Mouse (Mus musculus) spleen, postnatal 10 days (tissue): Measurements from ENCODE around the gene Kcnn4.

ENCODE experiments used
- DNase-seq, 2 experiments: peaks; one replicate each; pipeline ENCODE4 v3.0.0; 2021 to 2022; ENCODE audit warnings: low spot score in 2 of 2

Kcnn4 gene

DNA sequence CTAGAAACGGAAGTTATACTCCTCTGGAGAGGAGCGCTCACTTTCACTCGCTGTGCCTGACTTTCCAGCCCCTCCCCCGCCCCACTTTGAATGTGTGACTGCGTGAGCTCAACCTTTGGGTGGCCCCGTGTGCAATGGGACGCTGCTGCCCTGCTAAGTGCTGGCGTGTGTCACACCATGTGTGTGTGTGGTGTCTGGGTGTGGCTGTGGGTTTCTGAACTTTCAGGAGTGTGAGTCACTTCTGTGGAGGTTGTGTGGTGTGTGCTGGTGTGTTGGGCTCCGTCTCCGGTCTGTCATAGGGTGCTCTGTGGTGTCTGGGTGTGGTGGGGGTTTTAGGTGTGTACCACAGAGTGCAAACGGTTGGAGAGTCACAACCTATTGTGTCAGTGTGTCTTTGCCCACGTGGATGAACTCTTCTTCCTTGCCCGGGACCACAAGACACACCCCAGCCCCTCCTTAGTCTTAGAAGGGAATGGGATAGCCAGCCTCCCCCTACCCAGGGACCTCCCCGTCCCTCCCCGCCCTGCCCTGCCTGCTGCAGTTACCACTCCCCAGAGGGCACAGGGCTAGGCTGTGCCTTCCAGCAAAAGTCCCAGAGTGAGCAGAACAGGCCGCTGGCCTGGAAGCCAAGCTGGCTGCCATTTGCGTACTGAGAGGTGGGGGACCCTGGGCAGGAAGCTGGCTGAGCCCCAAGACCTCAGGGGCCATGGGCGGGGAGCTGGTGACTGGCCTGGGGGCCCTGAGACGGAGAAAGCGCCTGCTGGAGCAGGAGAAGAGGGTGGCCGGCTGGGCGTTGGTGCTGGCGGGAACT lies at the start of gene Kcnn4:
TSS of gene Kcnn4 (plus strand) at position 533 of the 811 bp plus-strand sequence.
- peak; percentile 73 to 81 for DNase-seq

DNA sequence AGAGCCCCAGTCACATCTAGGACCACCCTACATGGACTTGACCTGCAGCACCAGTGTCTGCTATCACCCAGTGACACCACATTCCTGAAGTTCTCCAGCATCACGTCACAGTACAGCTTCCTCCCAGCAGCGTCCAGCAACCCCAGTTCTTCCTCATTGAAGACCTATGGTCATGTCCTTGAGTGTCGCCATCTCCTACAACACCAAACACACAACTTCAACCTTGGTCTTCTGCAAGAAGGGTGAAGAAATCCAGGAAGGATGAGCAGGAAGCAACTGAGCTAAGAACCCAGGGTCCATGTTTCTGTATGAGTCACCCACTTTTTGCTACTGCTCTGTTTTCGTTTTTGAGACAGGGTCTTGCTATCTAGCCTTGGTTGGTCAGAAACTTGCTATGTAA lies 47.5 kb upstream of the Kcnn4 start:
- no peak for DNase-seq

DNA sequence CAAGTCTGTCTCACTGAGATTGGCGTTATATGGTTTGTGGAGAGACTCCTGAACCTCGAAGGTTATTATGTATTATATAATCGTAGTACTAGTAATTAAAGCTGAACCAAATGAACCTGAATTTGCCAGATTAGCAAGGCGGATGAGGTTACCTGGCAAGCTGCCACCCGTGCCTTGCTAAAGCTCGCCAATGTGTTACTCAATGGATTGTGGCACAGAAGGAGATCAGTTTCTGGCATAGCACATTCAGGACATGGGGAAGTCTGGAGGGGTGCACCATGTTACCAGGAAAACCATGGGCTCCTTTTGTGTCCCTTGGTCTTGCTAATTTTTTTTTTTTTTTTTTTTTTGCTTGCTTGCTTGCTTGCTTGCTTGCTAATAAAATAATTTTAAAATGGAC lies 44.9 kb upstream of the Kcnn4 start:
- DNase-seq: no peak

DNA sequence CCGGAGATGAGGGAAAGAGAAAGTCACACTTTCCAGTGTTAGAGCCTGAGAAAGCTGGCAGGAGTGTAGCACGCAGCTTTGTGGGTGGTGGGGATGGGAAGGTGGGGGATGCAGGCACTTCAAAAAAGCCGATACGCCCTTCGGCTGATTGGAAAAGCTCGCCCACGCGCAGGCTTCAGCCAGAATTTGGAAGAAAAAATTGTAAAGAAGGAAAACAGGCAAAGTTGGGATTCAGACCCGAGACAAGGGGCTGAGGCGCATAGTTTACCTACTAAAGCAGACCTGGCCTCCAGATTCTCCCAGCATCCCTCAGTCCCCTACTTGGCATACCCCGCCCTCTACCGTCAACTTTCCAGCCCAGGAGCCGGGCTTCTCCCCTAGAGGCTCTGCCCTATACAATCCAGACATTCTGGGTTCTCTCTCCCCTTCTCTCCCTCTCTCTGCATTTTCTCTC lies 44.4 kb upstream of the Kcnn4 start:
- DNase-seq: no peak

DNA sequence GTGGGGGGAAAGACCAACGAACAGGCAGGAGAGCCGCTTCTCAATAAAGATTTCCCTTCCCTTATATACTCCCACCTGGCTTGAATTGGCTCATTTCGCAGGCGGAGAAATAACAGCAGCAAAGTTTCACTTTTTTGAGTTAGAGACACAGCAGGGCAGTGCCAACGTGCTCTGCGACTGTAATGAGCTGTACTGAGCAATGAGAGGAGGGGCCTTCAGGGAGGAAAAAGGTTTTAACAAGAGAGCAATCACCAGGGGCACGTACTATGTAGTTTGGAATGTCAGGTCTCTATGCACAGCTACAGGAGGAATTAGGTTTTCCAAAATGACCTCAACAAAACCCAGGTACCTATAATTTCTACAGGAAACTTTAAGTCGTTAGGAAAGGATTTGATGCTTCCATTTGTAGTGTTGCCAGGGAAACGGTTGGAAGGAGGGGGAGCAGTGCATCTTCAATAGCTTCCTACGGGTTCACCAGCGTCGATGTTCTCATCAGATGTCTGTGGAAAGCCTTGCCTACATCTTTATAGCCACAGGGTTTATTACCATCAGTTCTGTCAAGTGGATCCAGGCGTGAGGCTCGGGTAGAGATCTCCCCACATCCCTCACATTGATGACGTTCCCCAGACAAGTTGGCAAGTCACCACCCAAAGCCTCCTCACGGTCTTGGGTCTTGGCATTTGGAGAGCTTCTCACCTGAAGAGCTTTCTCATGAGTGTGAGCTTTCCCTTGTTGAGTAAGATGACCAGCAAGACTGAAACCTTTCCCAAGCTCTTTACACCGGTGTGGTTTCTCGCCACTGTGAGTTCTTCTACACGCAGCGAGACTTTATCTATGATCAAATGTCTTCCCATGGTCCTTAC lies 43.6 kb upstream of the Kcnn4 start:
- no peak for DNase-seq

DNA sequence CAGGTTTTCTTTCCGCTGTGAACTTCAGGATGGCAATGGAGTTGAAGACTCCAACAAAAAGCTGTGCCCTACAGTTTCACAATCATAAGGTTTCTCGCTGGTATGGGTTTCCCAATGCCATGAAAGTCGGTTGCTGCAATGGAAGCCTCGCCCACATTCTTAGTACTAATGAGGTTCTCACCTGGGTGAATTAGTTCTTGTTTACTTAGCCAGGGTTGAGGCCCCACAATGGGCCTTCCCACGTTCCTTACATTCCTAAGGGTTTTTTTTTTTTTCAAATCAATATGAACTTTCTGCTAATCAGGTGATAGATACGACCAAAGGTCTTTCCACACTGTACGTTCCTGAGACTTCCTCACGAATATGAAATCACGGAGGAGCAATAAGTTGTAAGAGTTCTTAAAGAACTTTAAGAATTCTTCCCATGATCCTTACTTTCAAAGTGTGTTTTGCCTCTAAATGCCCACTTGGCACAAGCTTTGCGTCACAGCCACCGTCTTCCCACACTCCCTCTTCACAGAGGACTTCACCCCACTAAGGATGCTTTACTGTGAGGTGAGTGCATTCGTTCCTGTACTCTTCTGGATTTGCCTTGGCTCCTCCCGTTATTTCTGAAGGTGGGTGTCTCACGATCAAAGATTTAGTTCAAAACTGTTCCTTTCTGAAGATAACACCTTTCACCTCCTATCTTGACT lies 42.6 kb upstream of the Kcnn4 start:
- no peak for DNase-seq

DNA sequence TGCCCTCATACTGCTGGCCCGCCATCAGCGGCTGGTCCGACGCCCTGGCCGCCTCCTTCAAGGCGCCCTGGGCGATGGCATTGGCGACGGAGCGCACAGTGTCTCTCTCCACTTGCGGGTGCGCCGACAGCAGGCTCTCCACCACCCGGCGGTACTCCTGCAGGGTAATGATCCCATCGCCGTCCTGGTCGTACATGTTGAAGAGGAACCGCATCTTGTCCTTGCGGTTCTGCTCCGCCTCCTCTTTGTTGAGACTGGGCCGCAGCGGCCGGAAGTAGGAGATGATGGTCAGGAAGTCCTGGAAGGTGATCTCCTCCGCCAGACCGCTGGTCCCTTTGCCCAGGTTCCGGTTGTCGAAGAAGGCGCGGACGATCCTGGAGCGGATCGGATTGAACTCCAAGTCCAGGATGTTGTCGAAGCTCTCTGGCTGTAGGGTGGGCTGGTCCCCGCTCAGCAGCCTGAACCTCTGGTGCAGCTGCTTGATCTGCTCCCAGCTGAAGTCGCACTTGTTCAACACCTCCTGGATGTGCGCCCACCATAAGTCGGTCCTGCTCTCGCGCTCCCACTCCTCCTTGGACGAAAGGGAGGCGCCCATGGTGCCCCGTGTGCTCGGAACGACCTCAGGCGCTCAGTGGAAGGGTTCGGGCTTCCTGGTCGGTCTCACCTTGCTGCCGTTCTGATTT lies 36.6 kb upstream of the Kcnn4 start, which contains the start of gene Tescl:
TSS of gene Tescl (minus strand) at position 633 of the 683 bp plus-strand sequence.
- no peak for DNase-seq

DNA sequence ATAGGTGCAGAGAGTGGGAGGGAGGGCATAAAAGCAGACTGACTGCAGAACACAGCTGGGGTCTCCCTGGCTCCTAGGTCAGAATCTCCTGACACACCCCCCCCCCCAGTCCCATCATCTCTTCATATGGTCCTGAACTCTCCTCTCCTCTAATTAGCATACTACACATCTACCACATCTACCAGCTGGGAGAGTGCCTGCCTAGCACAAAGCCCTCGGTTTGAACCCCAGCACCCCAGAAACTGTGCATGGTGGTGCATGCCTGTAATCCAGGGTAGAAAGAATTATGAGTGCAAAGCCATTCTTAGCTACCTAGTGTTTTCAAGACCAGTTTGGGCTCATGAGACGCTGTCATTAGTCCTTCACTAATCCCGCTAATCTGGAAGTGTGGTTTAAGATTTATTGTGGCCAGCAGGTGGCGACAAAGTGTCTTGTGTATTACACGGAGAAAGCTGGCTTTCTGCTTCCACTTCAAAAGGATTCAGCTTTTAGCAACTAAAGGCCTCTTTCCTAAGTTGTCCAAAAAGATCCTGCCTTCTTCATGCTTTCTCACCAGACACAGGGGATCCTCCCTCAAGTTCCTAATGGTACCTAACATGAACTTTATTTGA lies 34.3 kb upstream of the Kcnn4 start:
- peak; percentile 68 to 88 for DNase-seq

DNA sequence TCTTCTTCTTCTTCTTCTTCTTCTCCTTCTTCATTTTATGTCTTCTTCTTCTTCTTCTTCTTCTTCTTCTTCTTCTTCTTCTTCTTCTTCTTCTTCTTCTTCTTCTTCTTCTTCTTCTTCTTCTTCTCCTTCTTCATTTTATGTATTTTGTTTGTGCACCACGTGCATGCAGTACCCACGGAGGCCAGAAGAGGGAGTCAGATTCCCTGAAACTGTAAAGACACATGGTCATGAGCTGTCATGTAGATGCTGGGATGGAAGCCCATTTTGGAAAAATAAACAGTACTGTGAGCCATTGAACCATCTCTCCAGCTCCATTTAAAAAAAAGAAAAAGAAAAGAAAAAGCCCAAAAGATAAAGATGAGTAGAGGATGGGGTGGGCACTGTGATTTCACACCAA lies 31.8 kb upstream of the Kcnn4 start:
- DNase-seq: no peak

DNA sequence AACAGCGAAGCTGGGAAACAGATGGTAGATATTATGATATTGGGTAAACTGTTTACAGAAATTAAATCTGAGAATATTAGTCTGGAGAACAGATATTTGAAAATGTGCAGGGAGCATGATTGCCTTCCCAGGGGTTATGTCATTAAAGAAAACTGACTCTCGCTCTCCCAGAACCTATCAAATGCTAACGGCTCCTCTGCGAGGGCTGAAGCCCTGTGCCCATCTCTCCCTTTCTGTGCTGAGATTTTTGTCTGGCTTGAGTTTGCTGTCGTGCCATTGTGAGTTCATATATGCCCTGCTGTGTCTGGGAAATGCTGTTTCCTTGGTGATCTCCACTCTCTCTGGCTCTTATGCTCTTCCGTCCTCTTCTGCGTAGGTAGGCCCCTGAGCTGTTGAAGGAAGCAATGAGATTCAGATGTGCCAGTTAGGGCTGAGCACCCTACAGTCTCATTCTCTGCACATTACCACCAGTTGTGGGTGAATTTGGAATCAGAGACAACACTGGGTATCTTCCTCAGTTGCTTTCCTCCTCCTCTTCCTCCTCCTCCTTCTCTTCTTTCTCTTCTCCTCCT lies 26.3 kb upstream of the Kcnn4 start:
- DNase-seq: no peak

DNA sequence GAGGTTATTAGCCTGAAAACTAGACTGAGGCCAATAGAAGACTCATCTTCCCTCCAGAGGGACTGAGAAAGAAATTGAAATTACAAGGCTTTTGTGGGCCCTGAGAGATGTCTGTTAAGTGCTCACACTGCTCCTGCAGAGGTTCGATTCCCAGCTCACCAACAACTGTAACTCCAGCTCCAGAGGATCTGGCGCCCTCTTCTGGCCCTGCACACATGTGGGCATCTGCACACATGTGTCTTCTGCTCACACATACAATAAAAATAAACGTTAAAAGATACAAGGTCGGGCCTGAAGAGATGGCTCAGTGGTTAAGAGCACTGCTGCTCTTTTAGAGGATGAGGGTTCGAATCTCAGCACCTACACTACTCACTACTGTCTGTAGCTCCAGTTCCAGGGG lies 23.6 kb upstream of the Kcnn4 start:
- peak in 1 of 2 experiments; percentile 30 for DNase-seq

DNA sequence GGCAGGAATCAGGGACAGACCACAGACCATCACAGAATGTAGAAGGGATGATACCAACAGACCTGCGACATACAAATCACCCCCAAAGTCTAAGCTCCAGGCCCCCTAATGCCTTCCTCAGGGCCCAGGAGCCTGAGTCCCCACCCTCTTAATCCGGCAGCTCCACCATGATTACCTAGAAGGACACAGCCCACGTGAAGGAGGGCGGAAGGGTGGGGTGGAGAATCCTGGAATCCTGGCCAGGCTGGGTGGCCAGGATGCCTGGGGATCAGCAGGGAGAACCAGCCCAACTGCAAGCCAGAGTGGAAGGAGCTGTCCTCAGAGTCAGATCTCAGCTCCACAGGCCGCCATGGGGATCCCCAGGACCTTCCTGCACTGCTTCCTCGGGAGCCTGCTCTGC lies 21.2 kb upstream of the Kcnn4 start, which contains the start of gene Lypd5:
TSS of gene Lypd5 (plus strand) at position 301 of the 400 bp plus-strand sequence.
- DNase-seq: no peak

DNA sequence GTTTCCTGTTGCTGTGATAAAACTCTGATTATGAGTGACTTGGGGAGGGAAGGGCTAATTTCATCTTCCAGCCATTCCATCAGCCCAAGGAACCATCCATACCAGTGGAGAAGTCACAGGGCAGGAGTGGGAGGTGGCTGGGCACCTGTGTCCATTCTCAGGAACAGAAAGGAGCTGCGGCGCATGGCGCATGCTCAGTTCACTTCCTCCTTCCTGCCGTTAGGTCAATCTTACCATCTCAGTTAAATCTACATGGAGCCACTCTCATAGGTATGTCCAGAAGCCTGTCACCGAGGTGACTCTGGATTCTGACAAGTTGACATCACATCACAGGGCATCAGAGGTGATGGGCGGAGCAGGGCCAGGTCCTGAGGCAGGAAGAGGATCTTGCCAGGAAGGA lies 14.4 kb upstream of the Kcnn4 start:
- DNase-seq: no peak

DNA sequence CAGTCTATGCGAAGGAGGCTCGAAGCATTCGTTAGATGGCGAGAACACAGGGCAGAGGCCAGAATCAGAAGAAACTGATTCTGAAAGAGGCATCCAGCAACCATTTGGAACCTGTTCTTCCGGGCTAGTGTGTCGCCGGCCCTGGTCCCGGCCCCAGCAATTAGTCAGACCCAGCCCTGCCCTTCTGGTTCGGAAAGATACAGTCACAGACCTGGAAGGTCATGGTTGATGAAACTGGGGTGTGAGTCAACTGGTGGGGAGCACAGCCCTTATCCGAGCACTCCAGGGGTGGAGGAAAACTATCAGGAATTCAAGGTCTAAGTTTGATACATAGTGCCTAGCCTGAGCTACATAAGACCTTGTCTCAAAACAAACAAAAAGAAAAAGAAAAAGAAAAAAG lies 14.0 kb upstream of the Kcnn4 start:
- no peak for DNase-seq

DNA sequence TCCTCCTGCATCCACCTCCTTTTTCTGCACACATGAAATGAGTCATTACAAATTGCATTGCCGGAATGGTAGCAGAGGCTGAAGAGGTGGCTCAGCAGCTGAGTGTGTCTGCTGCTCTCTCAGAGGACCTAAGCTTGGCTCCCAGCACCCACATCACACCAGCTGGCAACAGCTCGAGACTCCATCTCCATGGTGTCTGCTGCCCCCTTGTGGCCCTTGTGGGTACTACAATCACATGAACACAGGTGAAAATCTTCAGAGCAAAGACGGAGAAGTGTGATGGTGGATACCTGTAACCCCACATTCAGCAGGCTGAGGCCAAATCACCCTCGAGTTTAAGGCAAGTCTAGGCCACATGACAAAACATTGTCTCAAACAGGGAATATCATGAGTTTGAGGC lies 12.2 kb upstream of the Kcnn4 start:
- peak; percentile 54 to 73 for DNase-seq

DNA sequence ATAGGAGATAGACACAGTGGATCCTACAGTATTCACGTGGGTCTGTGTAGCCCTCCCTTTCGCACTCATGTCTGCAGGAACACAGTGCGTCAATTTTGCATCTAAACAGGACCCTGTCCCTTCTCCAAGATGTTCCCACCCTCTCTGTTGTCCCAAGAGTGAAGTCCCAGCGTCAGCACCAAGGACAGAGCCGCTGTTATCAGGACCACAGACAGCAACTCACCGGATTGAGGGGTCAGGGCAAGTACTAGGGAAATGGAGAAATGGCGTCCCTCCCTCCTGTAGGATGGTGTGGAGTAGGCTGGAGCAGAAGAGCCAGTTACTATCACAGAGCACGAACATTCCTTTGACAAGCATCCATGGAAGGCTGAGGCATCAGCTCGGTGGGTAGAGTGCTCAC lies 10.8 kb upstream of the Kcnn4 start:
- DNase-seq: peak in 1 of 2 experiments; percentile 57

DNA sequence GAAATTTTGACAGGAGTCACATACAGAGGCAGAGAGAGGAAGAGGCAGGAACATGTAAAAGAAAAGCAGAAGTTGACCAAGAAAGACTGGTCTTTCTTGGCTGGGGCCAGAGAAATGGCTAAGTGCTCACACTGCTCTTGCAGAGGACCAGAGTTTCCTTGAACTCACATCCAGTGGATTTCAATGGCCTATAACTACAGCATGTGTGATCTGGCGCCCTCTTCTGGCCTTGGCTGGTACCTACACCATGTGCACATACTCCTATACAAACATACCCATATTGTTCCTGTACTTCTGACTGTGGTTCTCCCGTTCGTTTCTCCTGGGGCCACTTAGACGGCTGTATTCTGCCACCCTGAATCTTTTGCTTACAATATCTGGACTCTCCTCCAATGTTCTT lies 9.1 kb upstream of the Kcnn4 start:
- peak in 1 of 2 experiments; percentile 42 for DNase-seq

DNA sequence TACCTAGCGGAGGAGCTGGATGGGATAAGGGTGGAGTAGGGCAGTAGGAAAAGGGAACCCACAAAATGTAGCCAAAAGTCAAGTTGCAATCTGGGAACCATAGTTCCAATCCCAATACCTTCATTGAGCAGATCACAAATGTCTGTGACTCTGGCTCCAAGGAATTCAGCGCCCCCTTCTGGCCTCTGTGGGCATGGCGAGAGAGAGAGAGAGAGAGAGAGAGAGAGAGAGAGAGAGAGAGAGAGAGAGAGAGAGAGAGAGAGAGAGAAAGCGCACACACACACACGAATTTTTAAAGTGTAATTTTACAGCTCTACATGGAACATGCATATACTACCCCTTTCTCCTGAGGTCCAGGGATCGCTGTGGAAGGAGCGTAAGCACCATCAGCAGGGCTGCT lies 6.8 kb upstream of the Kcnn4 start:
- peak; percentile 64 to 81 for DNase-seq

DNA sequence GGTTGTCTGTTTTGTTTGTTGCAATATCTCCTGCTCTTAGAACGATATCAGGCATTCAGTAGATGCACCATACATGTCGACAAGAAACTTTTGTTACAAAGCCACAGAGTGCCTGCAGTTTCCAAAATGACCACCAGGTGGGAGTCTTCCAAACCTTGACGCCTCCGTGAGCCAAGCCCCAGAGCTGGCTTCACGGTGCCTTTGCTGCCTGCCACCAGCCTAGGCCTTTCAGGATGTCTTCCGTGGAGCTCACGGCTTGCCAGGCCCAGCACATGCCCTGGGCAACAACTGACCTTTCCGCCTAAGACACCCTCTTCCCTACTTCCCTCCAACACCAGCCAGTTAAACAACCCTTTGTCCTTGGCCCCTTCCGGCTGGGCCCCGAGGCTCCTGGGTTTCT lies 5.2 kb upstream of the Kcnn4 start:
- DNase-seq: peak; percentile 94

DNA sequence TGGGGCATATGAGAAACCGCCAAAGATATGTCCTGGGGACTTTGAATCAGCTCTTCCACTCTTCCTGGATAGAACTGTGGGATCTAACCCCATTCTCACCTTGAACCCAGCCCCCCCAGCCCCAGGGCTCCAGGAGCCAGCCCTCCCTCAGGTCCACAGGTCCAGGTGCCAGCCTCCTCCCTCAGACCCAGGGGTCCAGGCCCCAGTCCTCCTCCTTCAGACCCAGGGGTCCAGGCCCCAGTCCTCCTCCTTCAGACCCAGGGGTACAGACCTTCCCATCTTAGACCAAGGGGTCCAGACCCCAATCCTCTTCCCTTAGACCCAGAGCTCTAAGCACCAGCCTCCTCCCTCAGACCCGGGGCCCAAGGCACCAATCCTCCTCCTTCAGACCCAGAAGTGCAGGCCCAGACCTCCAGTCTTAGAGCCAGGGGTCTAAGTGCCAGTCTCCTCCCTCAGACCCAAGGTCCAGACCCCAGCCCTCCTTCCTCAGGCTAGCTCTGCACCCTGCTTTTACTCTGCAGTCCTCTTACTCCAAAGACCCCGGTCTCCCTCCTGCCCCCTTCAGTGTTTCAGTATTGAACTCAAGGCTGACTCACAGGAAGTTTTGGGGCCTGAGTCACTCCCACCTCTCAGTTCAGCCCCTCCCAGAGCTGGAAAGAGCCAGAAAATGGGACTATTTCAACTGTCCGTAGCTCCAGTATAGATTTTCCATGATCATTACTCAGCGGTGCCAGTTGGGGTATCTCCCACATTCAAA lies 4.6 kb upstream of the Kcnn4 start:
- DNase-seq: no peak
